ENCODE assay signal across 26 mouse cellular contexts in genomic region chr8:83457121-83457520, GRCm38 (mm10). TPM values are rescaled to one million over a fixed set of nuclear protein-coding genes. Genes with fewer than 3 reads are reported as not detected.
DNase-seq lines count a peak whose midpoint lies in the region; ATAC-seq and TF ChIP-seq lines count a peak whose summit lies in the region.
"Had no signal": no experiment of that assay in that cellular context is flagged by ENCODE, and none has a peak within 500 bp of the region (broad histone marks: within the 10 kb centered on the region; RNA-seq: fewer than 3 reads in every experiment).

No protein-coding gene starts in this region.

- peak; percentile 6 for DNase-seq in midbrain, embryonic 14.5 days
- no peak for DNase-seq in midbrain, embryonic 10.5 days (ENCODE audit: low spot score)
- no peak for DNase-seq in kidney, postnatal 0 days (ENCODE audit: low spot score)
- DNase-seq in yolk sac, embryonic 10.5 days (ENCODE audit: low spot score) = peak; percentile 28
- no peak for DNase-seq in heart, postnatal 25 days (ENCODE audit: low spot score)
- DNase-seq in right cerebral cortex, postnatal 36 days (ENCODE audit: low spot score in 2 of 2) = no peak
- DNase-seq in urinary bladder, postnatal 14 days (ENCODE audit: low spot score) = no peak
- DNase-seq: adrenal gland, postnatal 10 days; cerebellum, adult 11 months; cerebellum, adult 9-11 months; gastrocnemius, postnatal 14 days; heart, adult 11 months; heart, postnatal 10 days; liver, postnatal 0 days; right cerebral cortex, postnatal 14 days had no signal

- no peak overlapping the region for H3K27ac ChIP-seq in midbrain, embryonic 14.5 days (replicated peaks; ENCODE audit: low read depth, low read length)
- H3K27ac ChIP-seq in midbrain, embryonic 10.5 days (replicated peaks) = no peak overlapping the region
- peak overlapping the region; percentile 80 for H3K27ac ChIP-seq in intestine, embryonic 16.5 days (ENCODE audit: low read length)
- 0 out of 2 replicates have a peak overlapping the region, but pooled peaks have one; percentile 25 for H3K27ac ChIP-seq in kidney, postnatal 0 days
- H3K27ac ChIP-seq: embryonic facial prominence, embryonic 15.5 days; hindbrain, embryonic 13.5 days; layer of hippocampus, adult 2 months; limb, embryonic 12.5 days; macrophage; neural tube, embryonic 15.5 days had no signal

- H3K27me3 ChIP-seq in midbrain, embryonic 14.5 days (ENCODE audit: control insufficient read depth, insufficient read depth, low read length) = no peaks in the 10 kb centered on the region
- no peaks in the 10 kb centered on the region for H3K27me3 ChIP-seq in midbrain, embryonic 10.5 days (ENCODE audit: low read depth, poor library complexity, severe bottlenecking)
- H3K27me3 ChIP-seq in intestine, embryonic 16.5 days (replicated peaks; ENCODE audit: control insufficient read depth, insufficient read depth, low read length) = no peaks in the 10 kb centered on the region
- H3K27me3 ChIP-seq in kidney, postnatal 0 days (ENCODE audit: insufficient read depth, low read length) = no peaks in the 10 kb centered on the region
- H3K27me3 ChIP-seq: embryonic facial prominence, embryonic 15.5 days; heart, embryonic 12.5 days; hindbrain, embryonic 13.5 days; limb, embryonic 12.5 days; neural tube, embryonic 15.5 days had no signal

- no peak for TF ChIP-seq CTCF in kidney, postnatal 0 days (IDR thresholded peaks at IDR 0.05; ENCODE audit: low read depth)

- H3K9ac ChIP-seq in midbrain, embryonic 14.5 days (replicated peaks; ENCODE audit: low read length) = no peak overlapping the region
- 0 out of 2 replicates have a peak overlapping the region, but pooled peaks have one; percentile 32 for H3K9ac ChIP-seq in intestine, embryonic 16.5 days (ENCODE audit: low read depth, low read length)
- no peak overlapping the region for H3K9ac ChIP-seq in kidney, postnatal 0 days (ENCODE audit: low read depth, low read length)
- H3K9ac ChIP-seq: embryonic facial prominence, embryonic 15.5 days; heart, embryonic 12.5 days; hindbrain, embryonic 13.5 days; limb, embryonic 12.5 days; liver, postnatal 0 days; neural tube, embryonic 15.5 days had no signal

- H3K36me3 ChIP-seq in midbrain, embryonic 14.5 days (ENCODE audit: control insufficient read depth, insufficient read depth, low read length) = no peaks in the 10 kb centered on the region
- H3K36me3 ChIP-seq in midbrain, embryonic 10.5 days = no peaks in the 10 kb centered on the region
- no peaks in the 10 kb centered on the region for H3K36me3 ChIP-seq in intestine, embryonic 16.5 days (ENCODE audit: control insufficient read depth, insufficient read depth, low read length)
- H3K36me3 ChIP-seq in kidney, postnatal 0 days (ENCODE audit: insufficient read depth, low read length) = no peaks in the 10 kb centered on the region
- H3K36me3 ChIP-seq: embryonic facial prominence, embryonic 15.5 days; heart, embryonic 12.5 days; hindbrain, embryonic 13.5 days; limb, embryonic 12.5 days; neural tube, embryonic 15.5 days had no signal

- WGBS in midbrain, embryonic 14.5 days = 46% methylated on average over 6 of the region's 6 CpGs
- WGBS in midbrain, embryonic 10.5 days = 68% methylated on average over 6 of the region's 6 CpGs
- WGBS in intestine, embryonic 16.5 days = 36% methylated on average over 6 of the region's 6 CpGs
- 49% methylated on average over 6 of the region's 6 CpGs for WGBS in kidney, postnatal 0 days

- intact Hi-C loops in heart, postnatal 25 days (cut with DNase I) = no loop called here

- no peaks in the 10 kb centered on the region for H3K4me1 ChIP-seq in midbrain, embryonic 14.5 days (ENCODE audit: control insufficient read depth, insufficient read depth, low read length)
- peaks cover 6% of the 10 kb centered on the region; the same call in 1 of the 2 replicates for H3K4me1 ChIP-seq in midbrain, embryonic 10.5 days
- no peaks in the 10 kb centered on the region for H3K4me1 ChIP-seq in intestine, embryonic 16.5 days (ENCODE audit: control insufficient read depth, insufficient read depth, low read length)
- H3K4me1 ChIP-seq in kidney, postnatal 0 days (replicated peaks; ENCODE audit: insufficient read depth, low read length) = no peaks in the 10 kb centered on the region
- H3K4me1 ChIP-seq: embryonic facial prominence, embryonic 15.5 days; heart, embryonic 12.5 days; hindbrain, embryonic 13.5 days; limb, embryonic 12.5 days; neural tube, embryonic 15.5 days had no signal

- H3K4me3 ChIP-seq in midbrain, embryonic 14.5 days (replicated peaks; ENCODE audit: low read depth, low read length) = no peak overlapping the region
- H3K4me3 ChIP-seq in midbrain, embryonic 10.5 days = no peak overlapping the region
- peak overlapping the region; percentile 27 for H3K4me3 ChIP-seq in intestine, embryonic 16.5 days (ENCODE audit: low read length)
- H3K4me3 ChIP-seq in kidney, postnatal 0 days (replicated peaks; ENCODE audit: low read depth, low read length) = no peak overlapping the region
- H3K4me3 ChIP-seq: embryonic facial prominence, embryonic 15.5 days; heart, embryonic 12.5 days; hindbrain, embryonic 13.5 days; layer of hippocampus, adult 2 months; limb, embryonic 12.5 days; neural tube, embryonic 15.5 days had no signal

- ATAC-seq in midbrain, embryonic 14.5 days (ENCODE audit: low FRiP score, low TSS enrichment) = no peak
- ATAC-seq in intestine, embryonic 16.5 days = peak; percentile 89
- peak; percentile 52; the same call in 1 of the 2 replicates for ATAC-seq in kidney, postnatal 0 days (replicated peaks; ENCODE audit: low FRiP score, low read depth)
- ATAC-seq: forebrain, embryonic 14.5 days; liver, postnatal 0 days had no signal

- H3K4me2 ChIP-seq in midbrain, embryonic 14.5 days (ENCODE audit: low read length) = no peak overlapping the region
- peak overlapping the region; percentile 43 for H3K4me2 ChIP-seq in intestine, embryonic 16.5 days (ENCODE audit: low read depth, low read length)
- no peak overlapping the region for H3K4me2 ChIP-seq in kidney, postnatal 0 days (ENCODE audit: low read length)
- H3K4me2 ChIP-seq: embryonic facial prominence, embryonic 15.5 days; heart, embryonic 12.5 days; hindbrain, embryonic 13.5 days; limb, embryonic 12.5 days; liver, embryonic 11.5 days; midbrain, embryonic 11.5 days; neural tube, embryonic 15.5 days had no signal

- no peaks in the 10 kb centered on the region for H3K9me3 ChIP-seq in midbrain, embryonic 14.5 days (ENCODE audit: control insufficient read depth, low read length)
- no peaks in the 10 kb centered on the region for H3K9me3 ChIP-seq in midbrain, embryonic 10.5 days (replicated peaks)
- H3K9me3 ChIP-seq in intestine, embryonic 16.5 days (ENCODE audit: control insufficient read depth, low read length) = no peaks in the 10 kb centered on the region
- H3K9me3 ChIP-seq in kidney, postnatal 0 days (replicated peaks; ENCODE audit: low read length) = no peaks in the 10 kb centered on the region
- H3K9me3 ChIP-seq: embryonic facial prominence, embryonic 15.5 days; heart, embryonic 12.5 days; hindbrain, embryonic 13.5 days; limb, embryonic 12.5 days; neural tube, embryonic 15.5 days had no signal

RNA-seq across cellular contexts. Expression of gene Scoc, which starts 1.1 kb away (rescaled TPM):
- 278 and 296 TPM in 2 replicates for polyA plus RNA-seq in midbrain, embryonic 14.5 days (2014; fragmentation: Nextera tagmentation; extraction: Ambion mirVana)
- 129 and 131 TPM in 2 replicates for polyA plus RNA-seq in midbrain, embryonic 10.5 days (2016; fragmentation: Nextera tagmentation; extraction: Ambion mirVana)
- 99.2 and 106 TPM in 2 replicates for polyA plus RNA-seq in intestine, embryonic 16.5 days (2015; fragmentation: Nextera tagmentation; extraction: Ambion mirVana)
- 138 and 139 TPM in 2 replicates for polyA plus RNA-seq in kidney, postnatal 0 days (2015; fragmentation: Nextera tagmentation; extraction: Ambion mirVana)
- total RNA-seq in heart, postnatal 25 days (2021) = 10 to 100 TPM; 45.3 to 48.1 TPM

Comparison
In these comparisons a context has a peak if more than half of its experiments do, and no peak if none do; other contexts are left out.
1. DNase-seq: peak in midbrain, embryonic 14.5 days (single experiment) and yolk sac, embryonic 10.5 days (single experiment); none in midbrain, embryonic 10.5 days (single experiment), kidney, postnatal 0 days (single experiment), heart, postnatal 25 days (single experiment), right cerebral cortex, postnatal 36 days (0 of 2) and urinary bladder, postnatal 14 days (single experiment).
2. H3K27ac ChIP-seq: peak in intestine, embryonic 16.5 days (single experiment) and kidney, postnatal 0 days (single experiment); none in midbrain, embryonic 14.5 days (single experiment) and midbrain, embryonic 10.5 days (single experiment).